Mouse (Mus musculus): ENCODE measurements around the gene Lemd1. TPM values are rescaled to one million over a fixed set of nuclear protein-coding genes. Genes with fewer than 3 reads are reported as not detected.

Gene Lemd1
- polyA plus RNA-seq, 1 experiment = not detected

GRCm38 (mm10) chr1:132194624-132195023 is 3.4 kb downstream of the Lemd1 start:
- Histone ChIP-seq H3K4me3 (replicated peaks; ENCODE audit: control insufficient read depth, low read depth, low read length) (no peak overlapping the region), H3K27ac (ENCODE audit: control insufficient read depth, insufficient read depth, low read depth, low read length, poor library complexity) (no peak overlapping the region), H3K4me1 (ENCODE audit: control insufficient read depth, insufficient read depth, low read length) (no peaks in the 10 kb centered on the region)
- WGBS = 37% methylated on average over 3 of the region's 3 CpGs
- TF ChIP-seq POLR2A (IDR thresholded peaks at IDR 0.05; ENCODE audit: borderline replicate concordance, control insufficient read depth, low read depth, low read length) = no peak
- no peak for TF ChIP-seq CTCF (IDR thresholded peaks at IDR 0.05; ENCODE audit: control insufficient read depth, insufficient read depth, low read length)

GRCm38 (mm10) chr1:132195100-132195499 is 3.9 kb downstream of the Lemd1 start:
- no peak overlapping the region for H3K27ac ChIP-seq (ENCODE audit: control insufficient read depth, insufficient read depth, low read depth, low read length, poor library complexity)
- no peak for TF ChIP-seq POLR2A (IDR thresholded peaks at IDR 0.05; ENCODE audit: borderline replicate concordance, control insufficient read depth, low read depth, low read length)
- TF ChIP-seq CTCF (IDR thresholded peaks at IDR 0.05; ENCODE audit: control insufficient read depth, insufficient read depth, low read length) = no peak
- no peak overlapping the region for H3K4me3 ChIP-seq (replicated peaks; ENCODE audit: control insufficient read depth, low read depth, low read length)
- 72% methylated on average over 9 of the region's 9 CpGs for WGBS
- H3K4me1 ChIP-seq (ENCODE audit: control insufficient read depth, insufficient read depth, low read length) = no peaks in the 10 kb centered on the region

GRCm38 (mm10) chr1:132195681-132196080 is 4.5 kb downstream of the Lemd1 start:
- TF ChIP-seq POLR2A (IDR thresholded peaks at IDR 0.05; ENCODE audit: borderline replicate concordance, control insufficient read depth, low read depth, low read length) = no peak
- no peak for TF ChIP-seq CTCF (IDR thresholded peaks at IDR 0.05; ENCODE audit: control insufficient read depth, insufficient read depth, low read length)
- Histone ChIP-seq H3K4me3 (replicated peaks; ENCODE audit: control insufficient read depth, low read depth, low read length) (no peak overlapping the region), H3K4me1 (ENCODE audit: control insufficient read depth, insufficient read depth, low read length) (no peaks in the 10 kb centered on the region), H3K27ac (ENCODE audit: control insufficient read depth, insufficient read depth, low read depth, low read length, poor library complexity) (no peak overlapping the region)
- 48% methylated on average over 5 of the region's 5 CpGs for WGBS

GRCm38 (mm10) chr1:132196337-132196736 is 5.1 kb downstream of the Lemd1 start:
- 73% methylated on average over 7 of the region's 7 CpGs for WGBS
- H3K4me1 ChIP-seq (ENCODE audit: control insufficient read depth, insufficient read depth, low read length) = no peaks in the 10 kb centered on the region
- no peak overlapping the region for H3K4me3 ChIP-seq (replicated peaks; ENCODE audit: control insufficient read depth, low read depth, low read length)
- TF ChIP-seq CTCF (IDR thresholded peaks at IDR 0.05; ENCODE audit: control insufficient read depth, insufficient read depth, low read length) = no peak
- H3K27ac ChIP-seq (ENCODE audit: control insufficient read depth, insufficient read depth, low read depth, low read length, poor library complexity) = no peak overlapping the region

GRCm38 (mm10) chr1:132197666-132198065 is 6.4 kb downstream of the Lemd1 start:
- Histone ChIP-seq H3K4me3 (replicated peaks; ENCODE audit: control insufficient read depth, low read depth, low read length) (no peak overlapping the region), H3K27ac (ENCODE audit: control insufficient read depth, insufficient read depth, low read depth, low read length, poor library complexity) (no peak overlapping the region), H3K4me1 (ENCODE audit: control insufficient read depth, insufficient read depth, low read length) (no peaks in the 10 kb centered on the region)
- TF ChIP-seq POLR2A (IDR thresholded peaks at IDR 0.05; ENCODE audit: borderline replicate concordance, control insufficient read depth, low read depth, low read length) (no peak), CTCF (IDR thresholded peaks at IDR 0.05; ENCODE audit: control insufficient read depth, insufficient read depth, low read length) (no peak)
- WGBS = 56% methylated on average over 9 of the region's 9 CpGs

- WGBS = 82% methylated on average over 16 of the region's 16 CpGs
- Histone ChIP-seq H3K4me3 (replicated peaks; ENCODE audit: control insufficient read depth, low read depth, low read length) (no peak overlapping the region), H3K4me1 (ENCODE audit: control insufficient read depth, insufficient read depth, low read length) (no peaks in the 10 kb centered on the region), H3K27ac (ENCODE audit: control insufficient read depth, insufficient read depth, low read depth, low read length, poor library complexity) (no peak overlapping the region)
- TF ChIP-seq CTCF (IDR thresholded peaks at IDR 0.05; ENCODE audit: control insufficient read depth, insufficient read depth, low read length) (no peak), POLR2A (IDR thresholded peaks at IDR 0.05; ENCODE audit: borderline replicate concordance, control insufficient read depth, low read depth, low read length) (no peak)
These were observed 7.3 kb downstream of the Lemd1 start for GRCm38 (mm10) chr1:132198401-132199071.

GRCm38 (mm10) chr1:132199244-132199643 is 8.0 kb downstream of the Lemd1 start:
- no peak for TF ChIP-seq POLR2A (IDR thresholded peaks at IDR 0.05; ENCODE audit: borderline replicate concordance, control insufficient read depth, low read depth, low read length)
- TF ChIP-seq CTCF (IDR thresholded peaks at IDR 0.05; ENCODE audit: control insufficient read depth, insufficient read depth, low read length) = no peak
- WGBS = 84% methylated on average over 6 of the region's 6 CpGs

GRCm38 (mm10) chr1:132199934-132200333 is 8.7 kb downstream of the Lemd1 start:
- 36% methylated on average over 12 of the region's 12 CpGs for WGBS
- no peak overlapping the region for H3K27ac ChIP-seq (ENCODE audit: control insufficient read depth, insufficient read depth, low read depth, low read length, poor library complexity)
- H3K4me3 ChIP-seq (replicated peaks; ENCODE audit: control insufficient read depth, low read depth, low read length) = no peak overlapping the region
- H3K4me1 ChIP-seq (ENCODE audit: control insufficient read depth, insufficient read depth, low read length) = no peaks in the 10 kb centered on the region
- no peak for TF ChIP-seq POLR2A (IDR thresholded peaks at IDR 0.05; ENCODE audit: borderline replicate concordance, control insufficient read depth, low read depth, low read length)
- TF ChIP-seq CTCF (IDR thresholded peaks at IDR 0.05; ENCODE audit: control insufficient read depth, insufficient read depth, low read length) = no peak

More at GRCm38 (mm10) chr1:132199244-132199643, 8.0 kb downstream of the Lemd1 start:
- no peaks in the 10 kb centered on the region for H3K4me1 ChIP-seq (ENCODE audit: control insufficient read depth, insufficient read depth, low read length)
- no peak overlapping the region for H3K27ac ChIP-seq (ENCODE audit: control insufficient read depth, insufficient read depth, low read depth, low read length, poor library complexity)
- H3K4me3 ChIP-seq (replicated peaks; ENCODE audit: control insufficient read depth, low read depth, low read length) = no peak overlapping the region
